Mouse (Mus musculus) heart, adult 2 months (tissue): ENCODE results near the gene Exoc4. TPM values are rescaled to one million over a fixed set of nuclear protein-coding genes. Genes with fewer than 3 reads are reported as not detected.

Source experiments
- DNase-seq, 2 experiments: peaks; one replicate each; pipeline ENCODE4 v3.0.0; 2021
- H3K27ac ChIP-seq: fragments of 200-600 bp; 2 replicates; pipeline ENCODE4 v1.8.1; 2022
- H3K27me3 ChIP-seq: fragments of 200-500 bp; 2 replicates; pipeline ENCODE4 v1.6.1; 2012; ENCODE audit warnings: mild to moderate bottlenecking, low read length, inconsistent platforms, mixed read lengths; ENCODE audit not compliant: control insufficient read depth, insufficient read depth
- H3K36me3 ChIP-seq: fragments of 200-500 bp; 2 replicates; pipeline ENCODE4 v1.6.1; 2012; ENCODE audit warnings: low read length, inconsistent platforms; ENCODE audit not compliant: control insufficient read depth, insufficient read depth
- H3K4me1 ChIP-seq: fragments of 200-500 bp; 2 replicates; pipeline ENCODE4 v1.6.1; 2011; ENCODE audit warnings: low read length; ENCODE audit not compliant: control insufficient read depth, insufficient read depth
- H3K4me3 ChIP-seq: fragments of 200-600 bp; 2 replicates; pipeline ENCODE4 v1.8.1; 2022
- H3K79me2 ChIP-seq: fragments of 200-500 bp; replicated peaks from 2 replicates; pipeline ENCODE4 v1.6.1; 2012; ENCODE audit warnings: mild to moderate bottlenecking, inconsistent platforms, low read length, moderate library complexity, mixed read lengths; ENCODE audit not compliant: control insufficient read depth, insufficient read depth
- H3K9ac ChIP-seq: fragments of 200-500 bp; 2 replicates; pipeline ENCODE4 v1.6.1; 2012; ENCODE audit warnings: low read depth, mild to moderate bottlenecking, control low read depth, inconsistent platforms, low read length, mixed read lengths
- CTCF ChIP-seq: fragments of 200-600 bp; IDR thresholded peaks from 2 replicates; pipeline ENCODE4 v1.8.1; 2022; ENCODE audit warnings: antibody characterized with exemption, mild to moderate bottlenecking, moderate library complexity
- EP300 ChIP-seq: fragments of 200-500 bp; IDR thresholded peaks from 2 replicates; pipeline ENCODE4 v1.6.1; 2011; ENCODE audit warnings: low read depth, low read length, control low read depth; ENCODE audit not compliant: insufficient read depth
- POLR2A ChIP-seq: fragments of 200-500 bp; IDR thresholded peaks from 2 replicates; pipeline ENCODE4 v1.6.1; 2011; ENCODE audit warnings: mild to moderate bottlenecking, low read depth, low read length, control low read depth; ENCODE audit not compliant: insufficient read depth
- WGBS: fragments of 180-500 bp; shearing (Covaris S2); methylation state at CpG from one replicate; pipeline ENCODE4 v1.1.7; 2018; 5-methylcytosine and 5-hydroxymethylcytosine counted together
- intact Hi-C: fragments of 180-260 bp; cut with DNase I; formaldehyde crosslinking; loops from one replicate; pipeline ENCODE4 v1.15.1; 2025
- polyA plus RNA-seq: library from polyadenylated mRNA; depleted of rRNA; stranded (reverse); fragments of >200 nt; gene quantifications from 2 replicates; pipeline ENCODE4 v1.2.3, GENCODE M21; 2012
- total RNA-seq, 2 experiments: library from RNA; stranded (reverse); gene quantifications; 2 replicates each; pipeline ENCODE4 v1.2.3; 2021

Gene Exoc4
- total and polyA plus RNA-seq, 3 experiments, result 9.9 to 36.0 (median 34.0) TPM

GRCm38 (mm10) chr6:33913486-33913885 is 664.6 kb downstream of the Exoc4 start:
- Histone ChIP-seq H3K79me2 (no peaks in the 10 kb centered on the region), H3K36me3 (no peaks in the 10 kb centered on the region), H3K27ac (no peak overlapping the region), H3K9ac (no peak overlapping the region), H3K4me3 (no peak overlapping the region), H3K27me3 (no peaks in the 10 kb centered on the region), H3K4me1 (no peaks in the 10 kb centered on the region)
- 77% methylated on average over 8 of the region's 8 CpGs for WGBS
- no peak for TF ChIP-seq POLR2A
- TF ChIP-seq CTCF, result no peak
- TF ChIP-seq EP300, result no peak
- DNase-seq, result no peak
- intact Hi-C loops, result no loop called here

GRCm38 (mm10) chr6:33913964-33914363 is 665.1 kb downstream of the Exoc4 start:
- Histone ChIP-seq H3K4me1 (no peaks in the 10 kb centered on the region), H3K36me3 (no peaks in the 10 kb centered on the region), H3K9ac (no peak overlapping the region), H3K27ac (no peak overlapping the region), H3K27me3 (no peaks in the 10 kb centered on the region), H3K79me2 (no peaks in the 10 kb centered on the region), H3K4me3 (no peak overlapping the region)
- no peak for TF ChIP-seq CTCF
- TF ChIP-seq EP300, result no peak
- TF ChIP-seq POLR2A, result no peak
- WGBS, result 94% methylated on average over 4 of the region's 4 CpGs
- DNase-seq, result no peak
- intact Hi-C loops, result no loop called here

- Histone ChIP-seq H3K36me3 (no peaks in the 10 kb centered on the region), H3K27ac (no peak overlapping the region), H3K4me1 (no peaks in the 10 kb centered on the region), H3K9ac (no peak overlapping the region), H3K27me3 (no peaks in the 10 kb centered on the region), H3K4me3 (no peak overlapping the region), H3K79me2 (no peaks in the 10 kb centered on the region)
- no peak for DNase-seq
- intact Hi-C loops, result no loop called here
- no peak for TF ChIP-seq CTCF
- no peak for TF ChIP-seq EP300
- TF ChIP-seq POLR2A, result no peak
- 93% methylated on average over 2 of the region's 2 CpGs for WGBS
Observed at GRCm38 (mm10) chr6:33923571-33923970, 674.7 kb downstream of the Exoc4 start.

- H3K4me3 ChIP-seq, result no peak overlapping the region
Observed at GRCm38 (mm10) chr6:33924888-33925287, 676.0 kb downstream of the Exoc4 start.

GRCm38 (mm10) chr6:33929342-33930086 is 680.6 kb downstream of the Exoc4 start:
- WGBS, result 17% methylated on average over 13 of the region's 13 CpGs
- no peaks in the 10 kb centered on the region for H3K27me3 ChIP-seq
- H3K4me3 ChIP-seq, result no peak overlapping the region
- no peak overlapping the region for H3K9ac ChIP-seq
- peak; percentile 70 to 77 for DNase-seq
- TF ChIP-seq CTCF, result peak; percentile 93
- peak; percentile 73; the same call in 1 of the 2 replicates for TF ChIP-seq EP300
- TF ChIP-seq POLR2A, result no peak
- 0 out of 2 replicates have a peak, but pooled peaks cover 1% of the 10 kb centered on the region for H3K4me1 ChIP-seq
- H3K79me2 ChIP-seq, result no peaks in the 10 kb centered on the region
- H3K27ac ChIP-seq, result no peak overlapping the region
- H3K36me3 ChIP-seq, result no peaks in the 10 kb centered on the region
- intact Hi-C loops, result no loop called here

More at GRCm38 (mm10) chr6:33924888-33925287, 676.0 kb downstream of the Exoc4 start:
- WGBS, result 92% methylated on average over 4 of the region's 4 CpGs
- TF ChIP-seq CTCF, result no peak
- TF ChIP-seq POLR2A, result no peak
- no peak for TF ChIP-seq EP300
- no peak for DNase-seq
- 0 out of 2 replicates have a peak, but pooled peaks cover 1% of the 10 kb centered on the region for H3K4me1 ChIP-seq
- H3K9ac ChIP-seq, result no peak overlapping the region
- no peak overlapping the region for H3K27ac ChIP-seq
- intact Hi-C loops, result no loop called here
- no peaks in the 10 kb centered on the region for H3K79me2 ChIP-seq
- no peaks in the 10 kb centered on the region for H3K36me3 ChIP-seq
- H3K27me3 ChIP-seq, result no peaks in the 10 kb centered on the region

GRCm38 (mm10) chr6:33930087-33930945 is 681.4 kb downstream of the Exoc4 start:
- Histone ChIP-seq H3K36me3 (no peaks in the 10 kb centered on the region), H3K27ac (no peak overlapping the region), H3K27me3 (no peaks in the 10 kb centered on the region), H3K4me3 (no peak overlapping the region), H3K4me1 (0 out of 2 replicates have a peak, but pooled peaks cover 1% of the 10 kb centered on the region), H3K9ac (no peak overlapping the region), H3K79me2 (no peaks in the 10 kb centered on the region)
- intact Hi-C loops, result no loop called here
- TF ChIP-seq EP300 (no peak), POLR2A (no peak), CTCF (no peak; the same call in 1 of the 2 replicates)
- 72% methylated on average over 8 of the region's 8 CpGs for WGBS
- DNase-seq, result no peak
